Mouse (Mus musculus) midbrain, embryonic 15.5 days (tissue): ENCODE data around the gene Spon1. TPM values are rescaled to one million over a fixed set of nuclear protein-coding genes. Genes with fewer than 3 reads are reported as not detected.

Experiments
- ATAC-seq: fragments of 200-750 bp; cut with Nextera tagmentation; replicated peaks from 2 replicates; pipeline ENCODE4 v1.8.0; 2017; ENCODE audit warnings: moderate TSS enrichment
- H3K27ac ChIP-seq: fragments of 300-500 bp; sonication (generic); 2 replicates; pipeline ENCODE4 v1.5.1; 2015; ENCODE audit warnings: mild to moderate bottlenecking, inconsistent platforms
- H3K27me3 ChIP-seq: fragments of 300-500 bp; sonication (generic); replicated peaks from 2 replicates; pipeline ENCODE4 v1.6.1; 2015; ENCODE audit warnings: inconsistent platforms
- H3K36me3 ChIP-seq: fragments of 300-500 bp; sonication (generic); replicated peaks from 2 replicates; pipeline ENCODE4 v1.6.1; 2015; ENCODE audit warnings: inconsistent platforms
- H3K4me1 ChIP-seq: fragments of 300-500 bp; sonication (generic); 2 replicates; pipeline ENCODE4 v1.6.1; 2015; ENCODE audit warnings: inconsistent platforms
- H3K4me2 ChIP-seq: fragments of 300-500 bp; sonication (generic); 2 replicates; pipeline ENCODE4 v1.6.1; 2015; ENCODE audit warnings: inconsistent platforms, mild to moderate bottlenecking, moderate library complexity
- H3K4me3 ChIP-seq: fragments of 300-500 bp; sonication (generic); 2 replicates; pipeline ENCODE4 v1.5.1; 2015; ENCODE audit warnings: mild to moderate bottlenecking, inconsistent platforms
- H3K9ac ChIP-seq: fragments of 300-500 bp; sonication (generic); 2 replicates; pipeline ENCODE4 v1.6.1; 2015; ENCODE audit warnings: mild to moderate bottlenecking, inconsistent platforms
- H3K9me3 ChIP-seq: fragments of 300-500 bp; sonication (generic); 2 replicates; pipeline ENCODE4 v1.6.1; 2016; ENCODE audit warnings: inconsistent platforms
- WGBS: fragments of 180-500 bp; shearing (Covaris S2); methylation state at CpG from one replicate; pipeline ENCODE4 v1.1.7; 2015; ENCODE audit warnings: mixed read lengths; 5-methylcytosine and 5-hydroxymethylcytosine counted together
- polyA plus RNA-seq: library from polyadenylated mRNA; unstranded; fragments of >200 nt; fragmentation: Nextera tagmentation; extraction: Ambion mirVana; gene quantifications from 2 replicates; pipeline ENCODE4 v1.2.1, GENCODE M21; 2015

The Spon1 gene
- polyA plus RNA-seq, 1 experiment from 2014 or later = 47.2 TPM

- no peaks in the 10 kb centered on the region for H3K9me3 ChIP-seq
- no peak for ATAC-seq
- no peaks in the 10 kb centered on the region for H3K27me3 ChIP-seq
- H3K4me3 ChIP-seq = no peak overlapping the region
- H3K4me1 ChIP-seq = no peaks in the 10 kb centered on the region
- no peaks in the 10 kb centered on the region for H3K36me3 ChIP-seq
- no peak overlapping the region for H3K27ac ChIP-seq
- 91% methylated on average over 5 of the region's 5 CpGs for WGBS
- H3K9ac ChIP-seq = no peak overlapping the region
- no peak overlapping the region for H3K4me2 ChIP-seq
Measured at GRCm38 (mm10) chr7:113795209-113795608, 29.4 kb downstream of the Spon1 start.

GRCm38 (mm10) chr7:113797134-113797533, 31.3 kb downstream of the Spon1 start:
- WGBS = 89% methylated on average over 4 of the region's 4 CpGs
- no peak overlapping the region for H3K4me2 ChIP-seq
- no peaks in the 10 kb centered on the region for H3K4me1 ChIP-seq
- no peak overlapping the region for H3K27ac ChIP-seq
- no peaks in the 10 kb centered on the region for H3K36me3 ChIP-seq
- no peak overlapping the region for H3K9ac ChIP-seq
- no peak for ATAC-seq
- H3K27me3 ChIP-seq = no peaks in the 10 kb centered on the region
- H3K9me3 ChIP-seq = no peaks in the 10 kb centered on the region
- no peak overlapping the region for H3K4me3 ChIP-seq

GRCm38 (mm10) chr7:113798605-113799255, 32.9 kb downstream of the Spon1 start:
- no peak for ATAC-seq
- 86% methylated on average over 6 of the region's 6 CpGs for WGBS
- no peak overlapping the region for H3K9ac ChIP-seq
- H3K4me3 ChIP-seq = no peak overlapping the region
- H3K4me2 ChIP-seq = no peak overlapping the region
- no peaks in the 10 kb centered on the region for H3K9me3 ChIP-seq
- H3K4me1 ChIP-seq = no peaks in the 10 kb centered on the region
- no peaks in the 10 kb centered on the region for H3K36me3 ChIP-seq
- H3K27ac ChIP-seq = no peak overlapping the region
- H3K27me3 ChIP-seq = no peaks in the 10 kb centered on the region

- ATAC-seq = no peak
- Histone ChIP-seq H3K9me3 (no peaks in the 10 kb centered on the region), H3K27me3 (no peaks in the 10 kb centered on the region), H3K9ac (no peak overlapping the region), H3K4me1 (peaks cover 4% of the 10 kb centered on the region), H3K27ac (no peak overlapping the region), H3K36me3 (no peaks in the 10 kb centered on the region), H3K4me3 (no peak overlapping the region), H3K4me2 (no peak overlapping the region)
- whole genome bisulfite sequencing = 73% methylated on average over 1 of the region's 1 CpGs
Measured at GRCm38 (mm10) chr7:113809781-113810180, 44.0 kb downstream of the Spon1 start.

- no peak overlapping the region for H3K4me3 ChIP-seq
- no peak for ATAC-seq
- no peaks in the 10 kb centered on the region for H3K27me3 ChIP-seq
- H3K4me2 ChIP-seq = no peak overlapping the region
- no peaks in the 10 kb centered on the region for H3K36me3 ChIP-seq
- H3K9me3 ChIP-seq = no peaks in the 10 kb centered on the region
- peaks cover 4% of the 10 kb centered on the region for H3K4me1 ChIP-seq
- H3K27ac ChIP-seq = no peak overlapping the region
- H3K9ac ChIP-seq = no peak overlapping the region
- WGBS = 84% methylated on average over 10 of the region's 10 CpGs
Measured at GRCm38 (mm10) chr7:113811376-113812158, 45.8 kb downstream of the Spon1 start.

- ATAC-seq = no peak
- Histone ChIP-seq H3K4me3 (no peak overlapping the region), H3K36me3 (no peaks in the 10 kb centered on the region), H3K9me3 (no peaks in the 10 kb centered on the region), H3K9ac (no peak overlapping the region), H3K4me1 (peaks cover 4% of the 10 kb centered on the region), H3K4me2 (no peak overlapping the region), H3K27me3 (no peaks in the 10 kb centered on the region), H3K27ac (no peak overlapping the region)
- 22% methylated on average over 10 of the region's 10 CpGs for WGBS
Measured at GRCm38 (mm10) chr7:113814101-113814779, 48.4 kb downstream of the Spon1 start.

- Histone ChIP-seq H3K4me1 (peaks cover 4% of the 10 kb centered on the region), H3K9ac (no peak overlapping the region), H3K27ac (no peak overlapping the region), H3K27me3 (no peaks in the 10 kb centered on the region), H3K9me3 (no peaks in the 10 kb centered on the region), H3K4me3 (no peak overlapping the region), H3K36me3 (no peaks in the 10 kb centered on the region), H3K4me2 (no peak overlapping the region)
- WGBS = 74% methylated on average over 5 of the region's 5 CpGs
- ATAC-seq = no peak
Measured at GRCm38 (mm10) chr7:113815726-113816125, 49.9 kb downstream of the Spon1 start.

GRCm38 (mm10) chr7:113816827-113817334, 51.1 kb downstream of the Spon1 start:
- Histone ChIP-seq H3K9ac (no peak overlapping the region), H3K4me1 (peaks cover 4% of the 10 kb centered on the region), H3K27ac (no peak overlapping the region), H3K9me3 (no peaks in the 10 kb centered on the region), H3K27me3 (no peaks in the 10 kb centered on the region), H3K36me3 (no peaks in the 10 kb centered on the region), H3K4me3 (no peak overlapping the region), H3K4me2 (no peak overlapping the region)
- no peak for ATAC-seq
- 60% methylated on average over 7 of the region's 7 CpGs for WGBS

GRCm38 (mm10) chr7:113818116-113818515, 52.3 kb downstream of the Spon1 start:
- ATAC-seq = no peak
- H3K4me3 ChIP-seq = no peak overlapping the region
- no peak overlapping the region for H3K9ac ChIP-seq
- H3K27ac ChIP-seq = no peak overlapping the region
- WGBS = 43% methylated on average over 6 of the region's 6 CpGs
- no peak overlapping the region for H3K4me2 ChIP-seq
- H3K36me3 ChIP-seq = no peaks in the 10 kb centered on the region
- H3K4me1 ChIP-seq = peaks cover 4% of the 10 kb centered on the region
- H3K9me3 ChIP-seq = no peaks in the 10 kb centered on the region
- no peaks in the 10 kb centered on the region for H3K27me3 ChIP-seq

- Histone ChIP-seq H3K9ac (no peak overlapping the region), H3K4me1 (no peaks in the 10 kb centered on the region), H3K27ac (no peak overlapping the region), H3K4me3 (no peak overlapping the region), H3K36me3 (no peaks in the 10 kb centered on the region), H3K9me3 (no peaks in the 10 kb centered on the region), H3K4me2 (no peak overlapping the region), H3K27me3 (no peaks in the 10 kb centered on the region)
- 0 out of 2 replicates have a peak, but pooled peaks have one; percentile 11 for ATAC-seq
- 64% methylated on average over 2 of the region's 2 CpGs for WGBS
Measured at GRCm38 (mm10) chr7:113820213-113820612, 54.4 kb downstream of the Spon1 start.

GRCm38 (mm10) chr7:113823026-113823425, 57.2 kb downstream of the Spon1 start:
- Histone ChIP-seq H3K4me2 (no peak overlapping the region), H3K27me3 (no peaks in the 10 kb centered on the region), H3K9me3 (no peaks in the 10 kb centered on the region), H3K4me1 (peaks cover 14% of the 10 kb centered on the region), H3K4me3 (no peak overlapping the region), H3K9ac (no peak overlapping the region), H3K36me3 (no peaks in the 10 kb centered on the region), H3K27ac (no peak overlapping the region)
- WGBS = 30% methylated on average over 3 of the region's 3 CpGs
- no peak for ATAC-seq

- no peak overlapping the region for H3K9ac ChIP-seq
- no peak overlapping the region for H3K4me3 ChIP-seq
- no peak overlapping the region for H3K4me2 ChIP-seq
- no peaks in the 10 kb centered on the region for H3K27me3 ChIP-seq
- H3K9me3 ChIP-seq = no peaks in the 10 kb centered on the region
- WGBS = 93% methylated on average over 6 of the region's 6 CpGs
- peaks cover 16% of the 10 kb centered on the region for H3K4me1 ChIP-seq
- ATAC-seq = no peak
- no peak overlapping the region for H3K27ac ChIP-seq
- H3K36me3 ChIP-seq = no peaks in the 10 kb centered on the region
Measured at GRCm38 (mm10) chr7:113824651-113825050, 58.9 kb downstream of the Spon1 start.
